Mouse (Mus musculus): ENCODE measurements at regions not wholly inside any gene's neighbourhood (a gene's known extent, or its start where the extent isn't known, plus 50 kb on each side); places are given as distances from the start of the nearest gene placed in this dataset.
"Not testable (repeated sequence)": the region's sequence is repeated elsewhere in the genome, so short reads cannot be mapped to it uniquely, and the experiment has no call there.

GRCm38 (mm10) chr14:53345568-53345967 is 850.0 kb upstream of the Olfr1507 start:
- not testable (repeated sequence) for TF ChIP-seq POLR2A (IDR thresholded peaks at IDR 0.05; ENCODE audit: control insufficient read depth, extremely low read depth, insufficient read depth, low read length, poor library complexity); CTCF (IDR thresholded peaks at IDR 0.05; ENCODE audit: borderline replicate concordance, control insufficient read depth, extremely low read depth, insufficient read depth, low read length, poor library complexity)
